Mouse (Mus musculus) lung, embryonic 14.5 days (tissue): Measurements from ENCODE around the gene Igsf21. TPM values are rescaled to one million over a fixed set of nuclear protein-coding genes. Genes with fewer than 3 reads are reported as not detected.

Experiments
- ATAC-seq: fragments of 200-750 bp; cut with Nextera tagmentation; 2 replicates; pipeline ENCODE4 v1.8.0; 2017; ENCODE audit warnings: mild to moderate bottlenecking, moderate TSS enrichment, moderate library complexity; ENCODE audit not compliant: insufficient read depth
- DNase-seq: peaks from one replicate; pipeline ENCODE4 v3.0.0-alpha.2; 2015
- H3K27ac ChIP-seq: fragments of 300-500 bp; sonication (generic); 2 replicates; pipeline ENCODE4 v1.5.1; 2014; ENCODE audit warnings: low read depth, mild to moderate bottlenecking, moderate library complexity
- H3K27me3 ChIP-seq: fragments of 300-500 bp; sonication (generic); 2 replicates; pipeline ENCODE4 v1.6.1; 2014; ENCODE audit warnings: low read length, control low read depth; ENCODE audit not compliant: insufficient read depth
- H3K36me3 ChIP-seq: fragments of 300-500 bp; sonication (generic); 2 replicates; pipeline ENCODE4 v1.6.1; 2014; ENCODE audit warnings: control low read depth; ENCODE audit not compliant: insufficient read depth
- H3K4me1 ChIP-seq: fragments of 300-500 bp; sonication (generic); 2 replicates; pipeline ENCODE4 v1.6.1; 2014; ENCODE audit warnings: antibody characterized with exemption, control low read depth; ENCODE audit not compliant: insufficient read depth
- H3K4me2 ChIP-seq: fragments of 300-500 bp; sonication (generic); 2 replicates; pipeline ENCODE4 v1.6.1; 2014; ENCODE audit warnings: mild to moderate bottlenecking
- H3K4me3 ChIP-seq: fragments of 300-500 bp; sonication (generic); 2 replicates; pipeline ENCODE4 v1.5.1; 2014; ENCODE audit warnings: low read depth, low read length
- H3K9ac ChIP-seq: fragments of 300-500 bp; sonication (generic); 2 replicates; pipeline ENCODE4 v1.6.1; 2014
- H3K9me3 ChIP-seq: fragments of 300-500 bp; sonication (generic); 2 replicates; pipeline ENCODE4 v1.6.1; 2016; ENCODE audit warnings: low read depth, low read length, control low read depth
- CTCF ChIP-seq: IDR thresholded peaks from 2 replicates; pipeline ENCODE4 v1.5.1; 2016; ENCODE audit warnings: antibody characterized with exemption, low read depth
- WGBS: fragments of 180-500 bp; shearing (Covaris S2); extraction: QIAGEN DNeasy Blood & Tissue Kit; methylation state at CpG from one replicate; pipeline ENCODE4 v1.1.7; 2014; 5-methylcytosine and 5-hydroxymethylcytosine counted together
- polyA plus RNA-seq: library from polyadenylated mRNA; unstranded; fragments of >200 nt; fragmentation: Nextera tagmentation; extraction: Ambion mirVana; gene quantifications from 2 replicates; pipeline ENCODE4 v1.2.1, GENCODE M21; 2014

Igsf21 gene
- polyA plus RNA-seq, 1 experiment from 2014 or later = not detected

- 68% methylated on average over 11 of the region's 11 CpGs for WGBS
- Histone ChIP-seq H3K9me3 (no peaks in the 10 kb centered on the region), H3K27ac (no peak overlapping the region), H3K36me3 (no peaks in the 10 kb centered on the region), H3K27me3 (no peaks in the 10 kb centered on the region), H3K4me2 (no peak overlapping the region), H3K9ac (no peak overlapping the region), H3K4me1 (no peaks in the 10 kb centered on the region; the same call in 1 of the 2 replicates), H3K4me3 (no peak overlapping the region)
- ATAC-seq (no peak), DNase-seq (no peak)
- no peak for TF ChIP-seq CTCF
Observed at GRCm38 (mm10) chr4:140210129-140210890, 36.3 kb downstream of the Igsf21 start.

- TF ChIP-seq CTCF = no peak
- ATAC-seq = no peak
- Histone ChIP-seq H3K27me3 (no peaks in the 10 kb centered on the region), H3K9ac (no peak overlapping the region), H3K36me3 (no peaks in the 10 kb centered on the region), H3K9me3 (no peaks in the 10 kb centered on the region), H3K4me1 (no peaks in the 10 kb centered on the region), H3K4me2 (no peak overlapping the region), H3K4me3 (no peak overlapping the region), H3K27ac (no peak overlapping the region)
- WGBS = 46% methylated on average over 12 of the region's 12 CpGs
- peak; percentile 26 for DNase-seq
Observed at GRCm38 (mm10) chr4:140205811-140206231, 40.8 kb downstream of the Igsf21 start.

GRCm38 (mm10) chr4:140204775-140205174 is 41.8 kb downstream of the Igsf21 start:
- ATAC-seq (no peak), DNase-seq (no peak)
- WGBS = 71% methylated on average over 10 of the region's 10 CpGs
- H3K36me3 ChIP-seq = no peaks in the 10 kb centered on the region
- no peaks in the 10 kb centered on the region for H3K4me1 ChIP-seq
- H3K4me2 ChIP-seq = no peak overlapping the region
- TF ChIP-seq CTCF = no peak
- no peak overlapping the region for H3K27ac ChIP-seq
- H3K9me3 ChIP-seq = no peaks in the 10 kb centered on the region
- no peak overlapping the region for H3K4me3 ChIP-seq
- no peaks in the 10 kb centered on the region for H3K27me3 ChIP-seq
- no peak overlapping the region for H3K9ac ChIP-seq

GRCm38 (mm10) chr4:140203696-140204272 is 42.8 kb downstream of the Igsf21 start:
- ATAC-seq (peak; percentile 49; the same call in 1 of the 2 replicates), DNase-seq (peak; percentile 25)
- Histone ChIP-seq H3K36me3 (no peaks in the 10 kb centered on the region), H3K4me1 (no peaks in the 10 kb centered on the region), H3K4me2 (no peak overlapping the region), H3K9me3 (no peaks in the 10 kb centered on the region), H3K27ac (no peak overlapping the region), H3K27me3 (no peaks in the 10 kb centered on the region), H3K9ac (no peak overlapping the region), H3K4me3 (no peak overlapping the region)
- TF ChIP-seq CTCF = no peak
- WGBS = 59% methylated on average over 12 of the region's 12 CpGs

GRCm38 (mm10) chr4:140202196-140202595 is 44.4 kb downstream of the Igsf21 start:
- Histone ChIP-seq H3K4me2 (no peak overlapping the region), H3K9ac (no peak overlapping the region), H3K36me3 (no peaks in the 10 kb centered on the region), H3K9me3 (no peaks in the 10 kb centered on the region), H3K4me3 (no peak overlapping the region), H3K4me1 (no peaks in the 10 kb centered on the region), H3K27me3 (no peaks in the 10 kb centered on the region), H3K27ac (no peak overlapping the region)
- TF ChIP-seq CTCF = no peak
- DNase-seq = no peak
- 43% methylated on average over 6 of the region's 6 CpGs for WGBS
- ATAC-seq = no peak

- H3K4me1 ChIP-seq = no peaks in the 10 kb centered on the region
- no peaks in the 10 kb centered on the region for H3K36me3 ChIP-seq
- no peaks in the 10 kb centered on the region for H3K27me3 ChIP-seq
- no peak overlapping the region for H3K4me2 ChIP-seq
- TF ChIP-seq CTCF = no peak
- H3K9ac ChIP-seq = no peak overlapping the region
- ATAC-seq = no peak
- no peak for DNase-seq
- no peak overlapping the region for H3K27ac ChIP-seq
- 52% methylated on average over 14 of the region's 14 CpGs for WGBS
- no peaks in the 10 kb centered on the region for H3K9me3 ChIP-seq
- H3K4me3 ChIP-seq = no peak overlapping the region
Observed at GRCm38 (mm10) chr4:140200296-140200695, 46.3 kb downstream of the Igsf21 start.

- no peak for ATAC-seq
- Histone ChIP-seq H3K36me3 (no peaks in the 10 kb centered on the region), H3K4me2 (no peak overlapping the region), H3K9ac (no peak overlapping the region), H3K4me3 (no peak overlapping the region), H3K4me1 (no peaks in the 10 kb centered on the region), H3K27ac (no peak overlapping the region), H3K27me3 (no peaks in the 10 kb centered on the region), H3K9me3 (no peaks in the 10 kb centered on the region)
- DNase-seq = no peak
- no peak for TF ChIP-seq CTCF
- 34% methylated on average over 9 of the region's 9 CpGs for WGBS
Observed at GRCm38 (mm10) chr4:140196717-140197116, 49.9 kb downstream of the Igsf21 start.
